Mouse (Mus musculus) liver, adult 2 months (tissue): Measurements from ENCODE around the gene Fgfr2.

Experiments used
- CTCF ChIP-seq: fragments of 200-500 bp; IDR thresholded peaks from 2 replicates; pipeline ENCODE4 v1.5.1; 2011; ENCODE audit warnings: low read depth, low read length, control low read depth
- POLR2A ChIP-seq: fragments of 200-500 bp; IDR thresholded peaks from 2 replicates; pipeline ENCODE4 v1.6.1; 2011; ENCODE audit warnings: low read length, control low read depth; ENCODE audit not compliant: insufficient read depth; ENCODE audit errors: extremely low read depth

DNA sequence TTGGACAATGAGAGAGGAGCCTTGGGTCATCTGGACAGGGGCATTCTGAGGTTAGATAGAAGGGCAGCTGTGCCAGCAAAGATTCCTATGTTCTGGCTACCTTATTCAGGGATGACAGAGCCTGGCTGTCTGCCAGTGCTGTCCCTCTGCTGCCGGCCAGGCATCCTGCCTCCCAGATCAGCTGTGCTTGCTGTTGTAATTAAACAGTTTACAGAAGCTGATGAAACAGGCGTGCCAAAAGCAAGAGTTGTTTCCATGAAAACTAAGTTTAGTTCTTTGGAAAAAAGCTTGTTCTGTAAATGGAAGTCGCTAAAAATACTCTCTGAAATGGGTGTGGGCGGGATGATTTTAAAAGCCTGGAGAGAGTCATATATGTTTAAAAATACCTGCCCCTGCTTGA is 1213.5 kb downstream of the Fgfr2 start:
- TF ChIP-seq CTCF = no peak
- TF ChIP-seq POLR2A = no peak
